Mouse (Mus musculus) heart, postnatal 14 days (tissue): ENCODE measurements at regions not wholly inside any gene's neighbourhood (a gene's known extent, or its start where the extent isn't known, plus 50 kb on each side); places are given as distances from the start of the nearest gene placed in this dataset.

Source experiments
- DNase-seq, 2 experiments: peaks; one replicate each; pipeline ENCODE4 v3.0.0; 2021 to 2022
- intact Hi-C: fragments of 180-260 bp; cut with DNase I; formaldehyde crosslinking; loops from one replicate; pipeline ENCODE4 v1.15.1; 2025

GRCm38 (mm10) chrX:44228847-44229246 lies 139.3 kb downstream of the Dcaf12l2 start:
- DNase-seq, result peak in 1 of 2 experiments; percentile 2
- intact Hi-C loops, result no loop called here
